Mouse (Mus musculus) megakaryocyte, embryonic 14.5 days (primary cell): ENCODE results near the gene P2rx6. TPM values are rescaled to one million over a fixed set of nuclear protein-coding genes. Genes with fewer than 3 reads are reported as not detected.
A peak's percentile ranks its signal among the peaks of the same experiment; 100 is the strongest.
"Not testable (repeated sequence)": the region's sequence is repeated elsewhere in the genome, so short reads cannot be mapped to it uniquely, and the experiment has no call there.

Experiments used
- H3K27me3 ChIP-seq: replicated peaks from 2 replicates; pipeline ENCODE3; 2012; ENCODE audit warnings: inconsistent platforms
- H3K36me3 ChIP-seq: replicated peaks from 2 replicates; pipeline ENCODE3; 2012; ENCODE audit warnings: low read length, inconsistent platforms, mixed read lengths
- H3K4me1 ChIP-seq: 2 replicates; pipeline ENCODE4 v1.6.1; 2012; ENCODE audit warnings: inconsistent platforms
- H3K4me3 ChIP-seq: replicated peaks from 2 replicates; pipeline ENCODE3; 2012; ENCODE audit warnings: moderate library complexity, mild to moderate bottlenecking, inconsistent platforms
- H3K9me3 ChIP-seq: 2 replicates; pipeline ENCODE4 v1.6.1; 2012; ENCODE audit warnings: inconsistent platforms
- FLI1 ChIP-seq: IDR thresholded peaks from 2 replicates; pipeline ENCODE4 v1.6.1; 2012; ENCODE audit warnings: low read length, inconsistent platforms, mixed read lengths
- GATA1 ChIP-seq: IDR thresholded peaks from 3 replicates; pipeline ENCODE4 v1.6.1; 2012; ENCODE audit warnings: mixed read lengths, low read length, inconsistent platforms, borderline replicate concordance
- polyA plus RNA-seq: library from polyadenylated mRNA; stranded (reverse); fragments of >175 nt; gene quantifications from 2 replicates; pipeline ENCODE4 v1.2.3, GENCODE M21; 2012; ENCODE audit warnings: low replicate concordance; ENCODE audit not compliant: insufficient read depth

P2rx6 gene
- polyA plus RNA-seq, 1 experiment, result not detected

- H3K27me3 ChIP-seq, result peaks cover 9% of the 10 kb centered on the region
- no peak for TF ChIP-seq FLI1
- TF ChIP-seq GATA1, result no peak
- peaks cover 15% of the 10 kb centered on the region for H3K9me3 ChIP-seq
- H3K36me3 ChIP-seq, result no peaks in the 10 kb centered on the region
- H3K4me1 ChIP-seq, result peaks cover 3% of the 10 kb centered on the region; the same call in 1 of the 2 replicates
- H3K4me3 ChIP-seq, result no peak overlapping the region
Measured at GRCm38 (mm10) chr16:17584555-17584954, 22.9 kb downstream of the P2rx6 start.

DNA sequence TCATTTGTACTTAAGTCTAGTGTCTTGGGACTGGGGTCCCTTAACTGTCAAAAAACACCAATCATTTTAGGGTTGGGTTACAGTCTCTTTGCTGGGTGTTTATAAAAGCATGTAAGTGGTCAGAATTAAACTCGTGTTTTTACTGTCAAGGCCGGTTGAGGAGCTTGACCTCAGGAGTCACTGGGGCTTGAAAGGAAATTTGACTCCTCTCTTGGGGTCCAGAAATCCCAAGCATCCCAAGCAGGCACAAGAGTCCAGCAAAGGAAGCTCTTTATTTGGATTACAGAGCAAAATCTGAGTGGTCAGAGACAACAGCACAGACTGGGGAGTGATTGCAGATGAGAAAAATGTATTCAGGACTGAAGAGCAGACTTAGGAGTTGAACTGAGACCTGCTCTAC is 29.0 kb downstream of the P2rx6 start:
- H3K27me3 ChIP-seq, result peaks cover 29% of the 10 kb centered on the region
- no peak overlapping the region for H3K4me3 ChIP-seq
- peaks cover 32% of the 10 kb centered on the region for H3K9me3 ChIP-seq
- TF ChIP-seq GATA1, result no peak
- TF ChIP-seq FLI1, result no peak
- no peaks in the 10 kb centered on the region for H3K36me3 ChIP-seq
- H3K4me1 ChIP-seq, result no peaks in the 10 kb centered on the region

DNA sequence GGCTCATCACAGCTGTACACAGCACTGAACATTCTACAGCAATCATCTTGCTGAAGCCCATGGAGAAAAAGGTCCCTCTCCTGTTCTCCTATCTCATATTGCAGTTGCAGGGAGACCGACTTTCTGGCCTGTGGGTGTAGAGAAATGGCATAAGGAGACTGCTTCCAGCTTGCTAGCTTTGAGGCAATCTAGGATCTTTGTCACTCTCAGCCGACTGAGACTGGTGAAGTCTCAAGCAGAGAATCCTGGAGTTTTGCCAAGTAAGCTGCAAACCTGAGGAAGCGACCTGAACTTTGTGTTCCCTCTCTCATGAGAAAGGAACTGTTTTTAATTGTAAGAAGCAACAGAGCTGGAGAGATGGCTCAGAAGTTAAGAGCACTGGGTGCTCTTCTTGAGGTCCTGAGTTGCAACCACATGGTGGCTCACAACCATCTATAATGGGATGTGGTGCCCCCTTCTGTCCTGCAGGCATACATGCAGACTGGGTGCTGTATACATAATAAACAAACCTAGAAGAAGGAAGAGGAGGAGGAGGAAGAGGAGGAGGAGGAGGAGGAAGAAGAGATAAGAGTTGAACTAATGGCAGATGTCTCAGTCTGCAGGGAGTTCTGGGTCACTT is 39.4 kb downstream of the P2rx6 start:
- Histone ChIP-seq H3K36me3 (no peaks in the 10 kb centered on the region), H3K4me3 (no peak overlapping the region), H3K9me3 (peaks cover 22% of the 10 kb centered on the region), H3K4me1 (peaks cover 6% of the 10 kb centered on the region), H3K27me3 (peaks cover 8% of the 10 kb centered on the region)
- TF ChIP-seq GATA1 (no peak), FLI1 (no peak)

- Histone ChIP-seq H3K36me3 (no peaks in the 10 kb centered on the region), H3K4me3 (no peak overlapping the region), H3K4me1 (peaks cover 6% of the 10 kb centered on the region), H3K9me3 (peaks cover 35% of the 10 kb centered on the region), H3K27me3 (peaks cover 6% of the 10 kb centered on the region)
- TF ChIP-seq FLI1, result no peak
- no peak for TF ChIP-seq GATA1
Measured at GRCm38 (mm10) chr16:17604941-17605340, 43.3 kb downstream of the P2rx6 start.

DNA sequence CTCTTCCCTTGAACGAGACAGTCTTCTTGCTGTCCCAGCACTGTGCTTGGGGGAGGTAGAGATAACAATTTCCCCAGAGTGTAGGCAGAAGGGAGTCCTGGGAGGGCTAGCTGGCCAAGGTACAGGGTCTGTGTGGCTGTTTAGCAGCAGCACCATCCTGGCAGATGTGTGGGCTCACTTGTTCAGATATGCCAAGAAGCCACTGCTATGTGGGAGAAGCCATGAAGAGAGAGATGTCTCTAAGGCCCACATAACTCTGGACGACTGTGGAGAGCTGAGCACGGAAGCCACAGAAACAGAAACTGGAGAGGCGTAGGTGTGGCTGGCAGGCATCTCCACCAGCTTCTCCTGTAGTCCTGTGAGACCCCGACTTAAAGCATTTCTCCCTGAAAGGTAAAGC is 44.0 kb downstream of the P2rx6 start:
- TF ChIP-seq GATA1, result no peak
- no peak for TF ChIP-seq FLI1
- peaks cover 6% of the 10 kb centered on the region for H3K4me1 ChIP-seq
- H3K36me3 ChIP-seq, result no peaks in the 10 kb centered on the region
- peaks cover 42% of the 10 kb centered on the region for H3K9me3 ChIP-seq
- no peak overlapping the region for H3K4me3 ChIP-seq
- H3K27me3 ChIP-seq, result peaks cover 6% of the 10 kb centered on the region

DNA sequence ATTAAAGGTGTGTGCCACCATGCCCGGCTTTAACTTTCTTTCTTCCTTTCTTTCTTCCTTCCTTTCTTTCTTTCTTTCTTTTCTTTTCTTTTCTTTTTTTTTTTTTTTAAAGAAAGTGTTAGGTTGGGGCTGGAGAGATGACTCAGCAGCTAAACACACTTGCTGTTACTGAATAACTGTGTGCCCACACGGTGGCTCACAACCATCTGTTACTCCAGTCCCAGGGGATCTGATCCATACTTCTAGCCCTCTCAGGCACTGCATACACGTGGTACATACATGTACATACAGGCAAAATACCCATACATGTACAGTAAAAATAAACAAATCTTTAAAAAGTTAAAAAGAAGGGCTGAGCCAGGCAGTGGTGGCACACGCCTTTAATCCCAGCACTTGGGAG is 49.7 kb downstream of the P2rx6 start:
- Histone ChIP-seq H3K36me3 (no peaks in the 10 kb centered on the region), H3K27me3 (no peaks in the 10 kb centered on the region), H3K9me3 (peaks cover 27% of the 10 kb centered on the region), H3K4me3 (no peak overlapping the region), H3K4me1 (peaks cover 3% of the 10 kb centered on the region; the same call in 1 of the 2 replicates)
- TF ChIP-seq GATA1 (no peak), FLI1 (no peak)

- peaks cover 25% of the 10 kb centered on the region for H3K4me1 ChIP-seq
- not testable (repeated sequence) for H3K27me3 ChIP-seq, H3K36me3 ChIP-seq, H3K9me3 ChIP-seq, H3K4me3 ChIP-seq
Measured at GRCm38 (mm10) chr16:17614740-17615139, 53.1 kb downstream of the P2rx6 start.

DNA sequence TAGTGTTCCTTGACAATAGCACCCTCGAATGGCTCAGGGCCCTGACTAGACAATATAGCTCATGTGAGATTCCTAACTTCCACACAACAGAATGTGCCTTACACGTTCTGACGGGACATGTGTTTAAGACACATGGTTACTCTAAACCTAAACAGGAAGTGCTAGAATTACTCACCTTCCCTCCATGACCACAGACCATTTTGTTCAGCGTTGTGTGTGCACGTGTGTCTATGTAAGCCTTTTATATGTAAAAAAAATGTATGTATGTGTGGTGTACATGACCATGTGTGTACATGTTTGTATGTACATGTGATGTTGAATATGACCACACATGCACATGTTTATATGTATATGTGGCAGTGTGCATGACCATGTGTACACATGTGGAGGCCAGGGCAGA is 54.5 kb downstream of the P2rx6 start:
- Histone ChIP-seq H3K27me3 (no peaks in the 10 kb centered on the region), H3K4me1 (peaks cover 36% of the 10 kb centered on the region), H3K36me3 (no peaks in the 10 kb centered on the region), H3K9me3 (no peaks in the 10 kb centered on the region), H3K4me3 (no peak overlapping the region)
- TF ChIP-seq FLI1 (no peak; the same call in 1 of the 2 replicates), GATA1 (no peak)

GRCm38 (mm10) chr16:17617922-17618565 is 56.4 kb downstream of the P2rx6 start:
- Histone ChIP-seq H3K4me3 (peak overlapping the region; percentile 54), H3K27me3 (no peaks in the 10 kb centered on the region), H3K9me3 (no peaks in the 10 kb centered on the region), H3K4me1 (peaks cover 36% of the 10 kb centered on the region), H3K36me3 (peaks cover 10% of the 10 kb centered on the region)
- TF ChIP-seq FLI1 (no peak), GATA1 (no peak)

GRCm38 (mm10) chr16:17619198-17620105 is 57.8 kb downstream of the P2rx6 start, which contains the start of gene Smpd4:
Smpd4 (plus strand) TSS chr16:17619354.
- no peak for TF ChIP-seq FLI1
- no peak for TF ChIP-seq GATA1
- H3K4me1 ChIP-seq, result peaks cover 36% of the 10 kb centered on the region
- H3K4me3 ChIP-seq, result peak within 1 kb of the TSS; percentile 96
- H3K36me3 ChIP-seq, result peaks cover 21% of the 10 kb centered on the region
- H3K27me3 ChIP-seq, result no peaks in the 10 kb centered on the region
- H3K9me3 ChIP-seq, result no peaks in the 10 kb centered on the region
